Mouse (Mus musculus) gastrocnemius, postnatal 10 days (tissue): ENCODE results near the gene Rassf8. TPM values are rescaled to one million over a fixed set of nuclear protein-coding genes. Genes with fewer than 3 reads are reported as not detected.

ENCODE experiments used
- DNase-seq: peaks from one replicate; pipeline ENCODE4 v3.0.0; 2021; ENCODE audit warnings: mixed read lengths
- total RNA-seq, 2 experiments: library from RNA; stranded (reverse); gene quantifications; 2 replicates each; pipeline ENCODE4 v1.2.3; 2021

Gene Rassf8
- total RNA-seq, 2 experiments from 2014 or later = 40.7 to 41.6 TPM

DNA sequence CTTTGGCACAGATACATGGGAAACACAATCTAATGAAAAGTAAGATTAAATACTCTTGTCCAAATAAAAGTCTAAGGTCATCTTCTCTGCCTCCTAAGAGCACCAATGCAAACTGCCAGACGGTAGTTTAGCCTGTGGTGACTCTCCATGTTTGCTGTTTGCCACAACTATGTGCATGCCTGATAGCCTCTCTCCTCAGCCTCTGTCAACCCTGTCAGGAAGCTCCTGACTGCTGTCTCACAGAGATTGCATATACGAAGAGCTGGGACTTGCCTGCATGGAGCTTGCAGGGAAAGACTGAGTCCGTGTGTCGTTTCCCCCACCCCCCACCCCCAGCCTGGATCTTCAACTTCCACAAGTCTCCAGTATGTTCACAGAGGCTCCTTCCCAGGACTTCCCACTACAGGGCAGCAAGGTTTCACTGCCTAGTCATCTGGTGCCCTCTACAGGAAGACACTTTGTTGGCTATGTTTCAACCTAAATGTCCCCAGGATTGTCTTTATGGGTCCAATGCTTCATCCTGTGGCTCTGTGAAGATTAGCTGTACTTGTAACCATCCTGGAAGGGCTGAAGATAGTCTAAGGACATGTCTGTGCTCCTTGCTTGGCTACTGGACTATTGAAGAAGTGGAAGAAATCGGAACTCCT, 77.2 kb downstream of the Rassf8 start:
- DNase-seq = no peak

DNA sequence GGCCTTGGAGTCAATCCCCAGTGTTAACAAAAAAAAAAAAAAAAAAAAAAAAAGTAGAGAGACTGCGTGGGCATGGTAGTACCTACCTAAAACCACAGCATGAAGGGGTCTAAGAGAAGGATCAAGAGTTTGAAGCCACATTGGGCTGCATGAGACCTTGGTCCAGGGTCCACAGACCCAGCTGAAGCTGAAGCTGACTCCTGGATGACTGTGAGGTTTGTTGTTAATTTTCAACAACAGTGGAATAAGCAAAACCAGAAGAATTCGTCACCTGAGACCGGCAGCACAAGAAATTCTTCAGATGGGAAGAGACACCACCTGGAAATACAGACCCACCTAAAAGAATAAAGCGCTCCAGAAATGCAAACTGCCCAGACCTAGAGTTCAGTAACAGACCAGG, 79.8 kb downstream of the Rassf8 start:
- no peak for DNase-seq

DNA sequence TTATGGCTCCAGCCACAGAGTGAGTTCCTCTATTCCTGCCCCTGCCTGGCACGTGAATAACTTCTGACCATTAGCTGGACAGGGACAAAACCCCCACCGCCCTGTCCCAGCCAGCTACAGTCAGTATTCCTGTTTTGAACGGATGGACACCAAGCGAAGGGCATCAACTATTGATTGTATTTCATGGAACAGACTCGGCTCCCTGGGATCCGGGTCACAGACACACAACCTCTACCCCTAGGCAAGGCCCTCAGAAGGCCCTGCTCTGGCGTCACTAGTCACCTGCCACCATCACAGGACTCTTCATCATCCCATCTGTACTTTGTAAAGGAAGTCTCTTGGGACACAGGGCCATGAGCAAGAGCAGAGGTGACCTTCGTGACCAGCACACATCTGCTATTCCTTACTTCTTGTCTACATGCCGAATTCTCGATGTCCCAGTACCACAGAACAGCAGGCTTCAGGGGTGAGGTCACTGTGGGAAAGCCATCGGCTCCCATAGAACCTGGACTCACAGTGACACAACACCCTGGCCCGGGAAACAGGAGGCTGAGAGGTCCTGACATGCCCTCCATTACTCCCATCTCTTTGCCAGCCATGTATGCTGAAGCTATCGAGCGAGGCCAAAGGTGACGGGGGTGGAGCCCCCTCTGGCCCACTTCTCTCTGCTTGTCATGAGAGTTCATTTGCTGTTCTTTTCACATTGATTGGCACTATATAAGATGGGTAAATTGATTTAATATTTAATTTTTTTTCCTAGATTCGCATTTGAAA, 82.7 kb downstream of the Rassf8 start:
- DNase-seq = no peak

DNA sequence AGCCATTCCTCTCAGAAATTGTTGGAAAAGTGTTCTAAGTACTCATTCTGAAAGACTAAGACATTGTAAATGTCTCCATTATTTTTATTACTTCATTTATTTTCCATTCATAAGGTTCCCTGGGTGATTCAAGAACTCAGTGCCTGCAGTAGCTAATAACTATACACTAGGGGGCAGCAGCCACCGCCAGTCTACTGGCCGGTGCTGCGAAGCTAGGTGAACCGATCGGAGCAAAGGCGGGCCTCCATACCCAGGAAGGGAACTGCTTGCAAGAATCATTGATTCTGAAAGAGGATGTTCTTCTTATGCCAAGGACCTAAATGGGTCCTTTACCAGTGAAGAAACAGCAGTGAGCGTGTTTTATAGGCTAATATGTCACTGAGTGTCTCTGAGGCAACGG, 83.6 kb downstream of the Rassf8 start:
- DNase-seq = peak; percentile 74

DNA sequence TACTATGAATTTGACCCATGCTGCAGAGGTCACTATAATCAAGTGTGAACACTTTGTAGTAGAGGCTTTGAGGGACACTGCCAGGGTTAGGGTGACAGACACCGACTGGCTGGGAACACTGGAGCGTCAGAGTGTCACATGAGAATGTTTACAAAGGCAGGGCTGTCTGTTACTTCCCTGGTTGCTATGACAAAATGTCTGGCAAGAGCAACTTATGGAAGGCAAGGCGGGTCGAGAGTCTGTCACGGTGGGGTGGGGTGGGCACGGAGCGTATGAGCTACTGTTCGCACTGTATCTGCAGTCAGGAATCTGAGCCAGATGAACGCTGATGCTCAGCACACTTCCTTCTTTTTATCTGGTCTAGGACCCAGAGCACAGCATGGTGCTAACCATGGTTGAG, 84.1 kb downstream of the Rassf8 start:
- DNase-seq = no peak

DNA sequence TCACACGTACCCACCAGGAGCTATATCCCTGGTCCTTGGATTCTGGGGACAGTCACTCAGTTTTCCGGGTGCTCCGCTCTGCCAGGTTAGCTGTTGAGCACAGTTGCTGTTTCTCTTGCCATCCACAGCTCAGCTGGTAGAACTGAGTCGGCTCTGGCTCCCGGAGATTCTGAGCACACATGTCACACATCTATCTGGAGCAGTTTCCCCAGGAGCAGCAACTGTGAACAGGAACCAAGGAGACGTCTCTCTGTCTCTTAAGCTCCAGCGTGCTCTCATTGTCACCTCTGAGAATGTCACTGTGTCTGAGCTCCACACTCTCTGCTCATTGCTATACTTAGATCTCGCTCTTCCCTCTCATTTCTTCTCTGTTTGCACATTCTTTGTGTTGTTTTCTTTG, 86.4 kb downstream of the Rassf8 start:
- DNase-seq = no peak

DNA sequence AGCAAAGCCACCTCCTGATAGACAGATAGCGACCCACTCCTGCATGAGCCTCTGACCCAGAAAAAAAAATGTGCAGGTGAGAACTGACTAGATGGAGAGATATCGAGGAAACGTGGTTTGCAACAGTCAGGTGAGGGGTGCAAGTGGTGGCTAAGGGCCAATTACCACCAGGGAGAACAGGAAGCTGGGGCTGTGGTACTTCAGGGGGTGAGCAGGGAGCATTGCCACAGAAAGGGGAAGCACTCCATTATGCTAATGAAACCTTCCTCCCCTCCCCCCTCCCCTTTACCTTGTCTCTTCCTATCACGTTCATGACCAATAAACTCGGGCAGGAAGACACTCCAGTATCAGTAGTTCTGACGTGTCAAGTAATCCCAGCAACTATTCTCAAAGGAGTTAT, 88.8 kb downstream of the Rassf8 start:
- no peak for DNase-seq

DNA sequence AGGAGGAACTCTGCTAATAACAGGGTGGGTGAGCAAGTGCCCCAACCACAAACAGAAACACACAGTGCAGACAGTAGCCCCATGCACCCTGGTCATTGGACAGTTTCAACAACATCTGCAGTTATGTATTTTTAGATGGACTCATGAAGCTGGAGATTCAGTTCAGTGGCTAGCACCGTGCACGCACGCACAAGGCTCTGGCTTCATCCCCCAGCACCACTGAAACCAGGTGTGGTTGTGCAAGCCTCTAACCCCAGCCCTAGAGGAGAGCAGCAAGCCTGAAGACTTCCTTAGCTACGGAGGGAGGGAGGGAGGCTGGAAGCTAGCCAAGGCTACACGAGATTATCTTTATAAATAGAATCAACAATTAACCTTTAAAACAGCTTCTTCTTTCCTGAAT, 99.1 kb downstream of the Rassf8 start:
- DNase-seq = no peak

DNA sequence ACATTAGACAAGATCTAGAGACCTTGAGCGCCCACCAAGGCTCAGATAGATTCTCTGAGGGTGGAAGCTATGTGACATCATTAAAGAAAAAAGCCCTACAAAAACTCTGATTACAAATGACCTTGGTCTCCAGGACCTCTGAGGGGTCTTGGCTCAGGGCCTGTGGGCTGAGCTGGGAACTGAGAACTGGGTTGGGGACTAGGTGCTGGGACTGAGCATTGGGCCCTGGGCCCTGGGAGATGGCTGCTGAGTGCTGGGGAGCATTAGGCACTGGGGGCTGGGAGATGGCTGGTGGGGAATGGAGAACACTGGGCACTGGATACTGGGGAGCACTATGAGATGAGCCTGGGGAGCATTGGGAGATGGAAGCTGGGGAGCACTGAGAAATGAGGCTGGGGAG, 99.5 kb downstream of the Rassf8 start:
- no peak for DNase-seq

DNA sequence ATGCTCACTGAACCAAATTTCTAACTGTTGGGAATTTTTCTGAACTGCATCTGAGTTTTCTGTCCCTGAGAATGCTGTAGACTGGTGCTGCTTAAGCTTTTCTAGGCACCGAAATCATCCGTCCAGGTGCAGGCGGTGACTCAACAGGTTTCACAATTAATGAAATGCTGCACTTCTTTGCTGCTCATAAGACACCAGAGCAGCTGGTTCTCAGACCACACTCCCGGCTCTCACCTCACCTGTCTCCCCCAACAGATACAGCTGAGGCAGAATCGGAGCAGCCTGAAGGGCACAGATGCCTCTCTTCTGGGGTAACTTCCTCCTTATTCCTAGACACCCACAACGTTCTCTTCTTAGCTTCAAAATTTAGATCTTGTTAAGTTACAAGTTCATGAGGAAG, 100.4 kb downstream of the Rassf8 start:
- no peak for DNase-seq

DNA sequence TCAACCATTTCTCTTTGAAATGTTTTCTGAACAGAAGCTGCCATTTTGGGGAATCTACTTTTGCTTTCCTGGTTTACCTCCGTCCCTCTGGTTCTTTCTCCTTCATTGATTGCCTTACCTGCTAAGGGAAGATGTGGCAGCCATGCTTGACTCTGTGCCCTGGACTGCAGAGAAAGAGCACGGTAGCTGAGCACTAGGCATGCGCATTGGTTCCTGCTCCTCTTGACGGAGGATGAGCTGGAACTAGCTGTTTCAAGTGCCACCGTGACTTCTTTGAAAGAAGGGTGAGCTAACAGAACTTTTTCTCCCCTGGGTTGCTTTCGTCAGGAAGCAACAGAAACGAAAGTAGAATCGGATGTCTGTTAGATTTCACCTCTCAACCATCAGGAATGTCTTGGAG, 101.1 kb downstream of the Rassf8 start:
- no peak for DNase-seq

DNA sequence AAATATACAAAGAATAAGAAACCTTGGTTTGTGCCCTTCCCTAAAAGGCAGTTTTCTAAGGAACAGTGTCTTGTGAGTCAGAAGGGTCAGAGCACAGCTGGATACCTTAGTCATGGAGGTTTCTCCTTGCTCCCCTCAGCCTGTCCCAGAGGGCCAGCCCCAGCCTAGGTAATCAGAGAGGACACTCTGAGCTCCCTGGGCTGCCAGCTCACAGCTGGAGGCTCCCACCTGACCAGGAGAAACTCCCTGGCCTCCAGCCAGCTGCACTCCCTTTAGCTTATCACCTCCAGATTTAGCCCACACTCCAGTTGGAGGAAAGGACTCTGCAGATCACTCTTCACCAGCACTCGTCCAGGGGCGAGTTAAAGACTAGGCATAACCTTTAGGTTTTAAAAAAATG, 104.2 kb downstream of the Rassf8 start:
- DNase-seq = peak; percentile 78

DNA sequence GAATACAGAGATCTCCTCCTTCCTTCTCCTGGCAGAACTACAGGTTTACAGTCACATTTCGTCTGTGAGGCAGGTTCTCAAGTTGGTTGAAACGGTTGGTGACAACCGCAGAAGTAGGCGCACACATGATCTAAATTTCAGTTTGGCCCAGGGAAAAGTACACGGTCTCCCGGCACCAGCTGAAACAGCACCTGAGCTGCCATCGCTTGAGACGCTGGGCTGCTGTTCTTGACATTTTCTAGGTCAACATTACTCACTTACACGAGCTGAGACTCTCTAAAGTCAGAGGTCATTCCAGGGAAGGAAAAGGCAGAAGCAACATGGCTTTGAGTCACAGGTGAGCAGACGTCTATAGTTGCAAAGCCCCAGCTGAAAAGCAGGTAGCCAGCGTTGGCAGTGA, 105.4 kb downstream of the Rassf8 start:
- no peak for DNase-seq

DNA sequence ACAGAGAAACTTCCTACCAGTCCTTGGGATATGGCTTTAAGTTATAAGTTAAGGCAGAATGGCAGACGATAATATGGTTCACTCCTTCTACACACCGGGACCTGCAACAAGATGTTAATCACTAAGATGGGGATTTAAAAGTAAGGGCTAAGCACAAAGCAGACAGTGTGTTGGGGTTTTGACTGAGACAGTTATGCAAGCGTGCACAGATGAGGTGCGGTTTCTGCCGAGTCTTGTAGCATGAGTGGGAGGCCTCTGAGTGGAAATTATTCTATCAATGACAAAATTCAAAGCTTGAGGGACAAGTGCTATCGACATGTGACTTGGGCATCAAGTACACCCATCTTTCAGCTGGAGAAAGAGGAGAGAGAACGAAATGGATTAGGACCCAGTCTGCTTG, 106.2 kb downstream of the Rassf8 start:
- no peak for DNase-seq

DNA sequence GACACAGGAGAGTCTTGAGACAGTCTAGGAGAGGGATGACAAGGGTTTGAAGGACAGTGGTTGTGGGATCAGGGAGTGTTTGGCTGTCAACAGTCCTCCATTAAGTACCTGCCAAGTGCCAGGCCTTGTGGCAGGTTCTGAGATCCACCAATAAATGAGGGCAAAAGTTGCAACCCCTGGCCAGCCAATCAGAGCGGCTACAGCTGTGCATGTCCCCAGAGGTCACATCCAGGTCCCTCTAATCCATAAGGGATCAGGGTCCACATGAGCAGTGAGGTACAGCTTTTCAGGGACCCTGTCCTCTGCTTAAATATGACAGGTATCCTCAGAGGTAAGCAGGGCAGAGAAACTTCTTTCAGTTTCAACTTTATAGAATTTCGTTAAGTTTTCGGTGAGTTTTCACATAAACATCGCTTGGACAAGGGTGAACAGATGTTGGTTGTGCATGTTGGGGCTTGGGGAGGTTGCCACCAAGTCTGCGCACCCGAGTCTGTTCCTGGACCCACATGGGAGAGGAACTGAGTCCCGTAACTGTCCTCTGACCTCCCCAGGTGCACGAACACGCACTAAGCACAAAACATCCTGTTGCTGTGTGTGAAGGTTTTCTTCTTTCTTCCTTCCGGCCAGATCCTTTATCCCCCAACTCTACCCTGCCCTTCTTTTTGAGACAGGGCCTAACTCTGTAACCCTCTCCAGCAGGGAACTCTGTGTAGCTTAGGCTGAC, 107.0 kb downstream of the Rassf8 start:
- no peak for DNase-seq

DNA sequence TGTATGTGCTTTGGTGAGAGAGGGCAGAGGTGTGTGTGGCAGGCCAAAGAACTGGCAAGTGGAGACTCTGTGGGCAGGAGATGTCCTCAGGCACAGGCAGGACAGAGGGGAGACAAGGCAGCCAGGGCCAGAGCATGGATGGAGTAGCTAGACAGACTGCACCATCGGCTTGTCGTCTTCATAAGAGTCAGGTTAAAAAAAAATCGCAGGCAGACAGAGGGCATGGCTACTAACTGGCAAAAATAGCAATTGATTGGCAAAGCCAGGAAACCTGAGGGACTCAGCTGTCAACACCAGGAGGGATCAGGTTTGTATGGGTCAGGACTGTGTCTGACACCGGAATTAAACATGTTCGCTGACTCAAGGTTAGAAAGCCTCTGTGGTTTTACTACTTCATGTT, 108.2 kb downstream of the Rassf8 start:
- no peak for DNase-seq

DNA sequence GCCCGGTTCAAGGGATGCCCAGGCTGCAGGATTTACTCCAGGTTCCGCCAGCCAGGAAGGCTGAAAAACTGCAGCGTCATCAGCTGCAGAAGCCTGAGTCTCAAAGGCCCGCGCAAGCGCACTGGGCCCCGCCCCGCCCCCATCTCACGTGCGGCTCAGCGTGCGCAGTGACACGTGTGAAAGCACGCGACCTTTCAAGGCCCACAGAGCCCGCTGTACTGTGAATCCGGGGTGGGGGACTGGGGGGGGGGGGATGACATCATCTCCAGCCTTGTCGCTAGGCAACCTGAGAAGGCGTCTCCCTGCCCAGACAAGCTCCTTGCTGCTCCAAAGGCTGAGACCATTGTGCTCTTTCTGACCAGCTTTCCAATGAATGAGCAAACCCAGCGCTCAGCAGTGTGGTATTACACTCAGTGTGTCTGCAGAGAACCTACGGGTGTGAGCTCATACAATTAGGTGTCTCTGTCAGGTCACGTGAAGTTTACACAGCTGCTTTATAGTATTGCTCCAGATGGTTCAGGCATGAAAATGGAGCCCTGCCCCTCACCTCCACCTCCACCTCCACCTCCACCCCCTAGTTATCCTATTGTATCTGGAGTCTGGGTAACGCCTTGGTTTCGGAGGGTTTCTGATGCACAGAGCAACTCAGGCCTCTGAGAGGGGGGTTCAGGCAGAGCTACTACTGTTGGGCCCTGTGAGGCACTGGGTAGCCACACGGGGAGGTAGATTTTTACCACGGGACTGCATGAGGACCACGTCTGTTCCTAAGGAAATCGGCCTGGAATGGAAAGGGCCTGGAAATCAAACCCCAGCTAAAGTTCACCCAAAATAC, 109.4 kb downstream of the Rassf8 start:
- peak; percentile 97 for DNase-seq

DNA sequence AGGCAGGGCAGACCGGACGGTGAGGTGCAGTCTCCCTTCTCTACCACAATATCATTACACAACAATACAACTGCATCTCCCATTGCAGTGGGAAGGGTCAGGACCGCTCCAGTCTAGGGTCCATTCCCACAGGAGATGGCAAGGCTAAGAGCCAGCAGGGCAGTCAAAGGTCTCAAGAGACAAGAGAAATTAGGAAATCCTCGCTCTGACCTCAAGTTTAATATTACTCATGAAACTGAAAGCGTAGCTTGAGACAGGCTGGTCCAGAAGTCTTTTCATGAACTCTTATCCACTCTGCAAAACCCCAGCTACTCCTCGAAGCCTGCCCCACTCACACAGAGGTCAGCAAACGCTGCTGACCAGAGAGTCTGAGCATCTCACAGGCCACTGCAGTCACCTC, 110.9 kb downstream of the Rassf8 start:
- DNase-seq = no peak

DNA sequence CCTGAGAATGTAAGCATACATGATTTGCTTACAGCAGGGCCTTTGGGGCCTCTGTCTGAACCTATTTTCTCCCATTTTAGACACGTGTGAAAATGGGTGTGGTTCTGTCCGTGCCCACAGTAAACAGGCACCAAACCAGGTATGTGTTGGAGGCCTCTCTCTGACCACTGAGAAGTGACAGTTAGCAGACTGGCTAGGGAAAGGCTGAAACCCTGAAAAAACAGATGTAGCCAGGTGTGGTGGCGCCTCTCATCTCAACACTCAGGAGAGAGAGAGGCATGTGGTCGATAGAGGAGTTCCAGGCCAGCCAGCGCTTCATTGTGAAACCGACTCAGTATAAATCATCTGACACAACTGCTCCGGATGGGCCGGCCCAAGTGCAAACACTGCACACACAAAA, 111.9 kb downstream of the Rassf8 start:
- no peak for DNase-seq

DNA sequence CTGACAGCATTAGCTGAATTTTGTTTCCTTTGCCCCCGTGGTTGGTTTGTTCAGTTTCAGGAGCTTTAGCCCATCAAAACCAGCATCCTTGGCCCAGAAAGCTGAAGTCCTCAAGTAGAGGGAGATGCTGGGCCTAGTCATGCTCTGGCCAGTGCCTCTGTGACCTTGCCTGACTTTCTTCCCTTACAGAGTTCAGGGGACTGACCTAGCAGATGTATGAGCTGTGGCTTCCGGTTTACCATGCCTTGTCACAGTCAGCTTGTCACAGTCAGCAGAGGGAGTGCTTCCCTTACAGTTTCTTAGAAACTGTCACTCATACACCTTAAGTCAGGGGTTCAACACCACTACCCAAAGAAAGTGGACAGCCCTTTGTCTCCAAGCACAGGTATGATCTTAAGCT, 113.8 kb downstream of the Rassf8 start:
- no peak for DNase-seq

DNA sequence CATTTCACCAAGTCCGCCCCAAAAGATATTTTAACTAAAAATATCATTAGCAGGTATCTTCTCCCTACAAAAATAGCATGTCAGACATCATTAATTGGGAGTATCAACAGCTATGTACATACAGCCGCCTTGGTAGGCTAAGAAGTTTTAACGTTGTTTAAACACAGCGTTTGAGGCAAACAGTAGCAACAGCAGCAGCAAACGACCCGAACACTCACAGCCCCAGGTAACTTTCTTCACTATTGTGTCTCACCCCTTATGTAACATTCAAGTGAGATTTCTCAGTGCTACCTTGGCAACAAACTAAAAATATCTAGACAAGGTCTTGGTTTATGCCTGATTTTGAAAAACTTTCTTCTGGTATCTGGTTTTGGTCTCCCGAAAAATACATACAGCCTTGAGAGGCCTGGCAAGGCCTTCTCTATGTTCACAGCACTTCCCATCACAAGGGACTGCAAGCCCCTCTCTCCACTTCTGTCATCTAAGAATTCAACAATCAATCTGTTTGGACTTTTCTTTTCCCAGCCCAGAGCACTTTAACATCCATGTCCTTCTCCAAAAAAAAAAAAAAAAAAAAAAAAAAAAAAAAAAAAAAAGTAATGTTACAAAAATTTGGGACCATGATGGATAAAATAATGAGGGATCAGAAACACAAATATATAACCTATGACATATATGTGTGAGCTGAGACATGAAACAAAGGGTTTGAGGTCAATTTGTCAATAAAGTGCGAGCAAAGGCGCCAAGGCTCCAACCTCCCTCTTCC, 115.1 kb downstream of the Rassf8 start:
- DNase-seq = no peak

DNA sequence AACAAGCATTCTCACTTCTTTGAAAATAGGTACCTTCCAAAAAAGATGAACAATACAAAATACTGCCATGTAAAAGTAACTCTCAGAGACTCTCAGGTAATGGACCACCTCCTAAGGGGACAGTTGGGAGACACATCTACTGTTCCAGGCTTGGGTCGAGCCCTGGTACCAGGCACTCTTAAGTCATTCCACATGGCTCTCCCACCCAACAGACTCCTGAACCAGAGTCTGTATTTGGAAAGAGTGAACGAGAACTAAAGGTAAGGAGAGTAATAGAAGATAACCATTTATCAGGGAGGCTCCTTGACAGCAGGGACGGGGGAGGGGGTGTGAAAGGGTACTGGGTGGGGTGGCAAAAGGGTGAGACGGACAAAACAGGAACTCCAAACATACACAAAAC, 115.8 kb downstream of the Rassf8 start:
- DNase-seq = no peak
